Mouse (Mus musculus): ENCODE data around the gene Cdkn2aip. TPM values are rescaled to one million over a fixed set of nuclear protein-coding genes. Genes with fewer than 3 reads are reported as not detected.

Cdkn2aip gene
- total and polyA plus RNA-seq, 3 experiments, result 11.0 to 26.0 (median 12.9) TPM

Other genes with a start within 250 kb of the Cdkn2aip start
- 10 to 100 TPM; 36.5 to 37.0 TPM for gene Trappc11, start 180.5 kb downstream of the Cdkn2aip start, total RNA-seq (2021)
- 12.9 and 16.1 TPM in 2 replicates for gene Trappc11, start 180.5 kb downstream of the Cdkn2aip start, polyA plus RNA-seq (2012; rRNA removed)
- gene Rwdd4a, start 180.3 kb downstream of the Cdkn2aip start, total RNA-seq (2021), result 10 to 100 TPM; 54.4 to 55.5 TPM
- 31.4 and 31.5 TPM in 2 replicates for gene Rwdd4a, start 180.3 kb downstream of the Cdkn2aip start, polyA plus RNA-seq (2012; rRNA removed)
- gene Ing2, start 38.4 kb downstream of the Cdkn2aip start, total RNA-seq (2021), result 10 to 100 TPM; 20.0 to 24.9 TPM
- gene Ing2, start 38.4 kb downstream of the Cdkn2aip start, polyA plus RNA-seq (2012; rRNA removed), result 1.7 and 1.9 TPM in 2 replicates
- not detected for gene Cldn24, start 108.2 kb upstream of the Cdkn2aip start, total RNA-seq (2021)
- not detected in 2 replicates for gene Cldn24, start 108.2 kb upstream of the Cdkn2aip start, polyA plus RNA-seq (2012; rRNA removed)
- 1 to 10 TPM; 1.8 to 3.6 TPM for gene Cldn22, start 110.5 kb upstream of the Cdkn2aip start, total RNA-seq (2021)
- 2.9 and 6.2 TPM in 2 replicates for gene Cldn22, start 110.5 kb upstream of the Cdkn2aip start, polyA plus RNA-seq (2012; rRNA removed)

Data from adrenal gland, adult 2 months (tissue).